Mouse (Mus musculus): ENCODE measurements around the gene Adarb2.

The Adarb2 gene

DNA sequence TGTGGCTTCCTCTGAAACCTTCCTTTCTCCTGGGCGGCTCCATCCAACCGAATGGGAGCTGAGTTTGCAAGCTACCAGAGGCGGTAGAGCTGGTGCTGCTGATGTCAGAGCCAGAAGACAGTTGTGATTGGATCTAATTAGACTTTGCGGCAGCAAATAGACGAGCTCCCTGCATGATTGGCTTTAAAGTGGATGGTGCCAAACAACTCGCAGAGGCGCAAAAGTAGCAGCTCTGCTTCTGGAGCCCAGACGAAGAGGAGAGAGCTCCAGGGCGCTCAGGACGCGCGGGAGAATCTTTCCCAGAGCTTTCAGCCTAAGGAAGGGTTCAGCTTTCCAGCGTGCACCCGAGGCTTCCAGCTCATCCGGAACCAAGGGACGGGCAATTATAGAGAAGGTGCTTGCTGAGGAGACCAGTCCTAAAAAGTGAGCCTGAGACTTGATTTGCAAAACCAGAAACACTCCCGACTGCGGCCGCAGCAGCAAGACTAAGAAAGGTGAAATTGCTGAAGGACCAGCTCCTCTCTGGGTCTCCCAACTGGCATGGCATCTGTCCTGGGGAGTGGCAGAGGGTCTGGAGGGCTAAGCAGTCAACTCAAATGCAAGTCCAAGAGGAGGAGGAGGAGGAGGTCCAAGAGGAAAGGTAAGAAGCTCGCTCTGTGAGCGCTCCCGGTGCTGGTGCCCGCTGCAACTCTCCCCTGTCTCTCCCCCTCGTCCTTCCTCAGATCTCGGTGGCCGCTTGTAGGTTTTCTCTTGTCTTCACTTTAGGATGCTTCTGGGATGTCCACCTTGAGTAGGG, at the start of gene Adarb2:
Adarb2 (plus strand) TSS at position 186 of the 796 bp plus-strand sequence.
- CTCF ChIA-PET: no interaction called here

DNA sequence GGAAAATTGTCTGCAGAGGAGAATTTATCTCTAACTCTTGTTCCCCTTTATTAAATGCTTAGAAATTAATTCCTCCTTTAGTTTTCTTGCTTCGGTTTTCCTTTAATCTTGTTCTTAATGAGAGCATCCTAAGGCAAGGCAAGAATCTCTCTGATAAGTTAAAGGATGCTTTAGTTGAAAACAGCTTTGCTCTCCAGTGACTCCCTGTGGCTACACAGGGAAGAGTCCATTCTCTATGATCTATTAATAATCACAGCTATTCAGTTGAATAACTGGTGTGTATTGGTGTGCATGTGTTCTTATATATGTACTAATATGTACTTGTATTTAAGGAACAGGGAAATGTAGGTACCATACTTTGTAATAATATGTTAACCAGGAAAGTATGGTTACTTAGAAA, 28.9 kb upstream of the Adarb2 start:
- CTCF ChIA-PET: interaction anchor here (0.5 kb wide), 1 partner anchor 1591 kb away, joined by 6 read pairs; no protein-coding TSS in a partner anchor

DNA sequence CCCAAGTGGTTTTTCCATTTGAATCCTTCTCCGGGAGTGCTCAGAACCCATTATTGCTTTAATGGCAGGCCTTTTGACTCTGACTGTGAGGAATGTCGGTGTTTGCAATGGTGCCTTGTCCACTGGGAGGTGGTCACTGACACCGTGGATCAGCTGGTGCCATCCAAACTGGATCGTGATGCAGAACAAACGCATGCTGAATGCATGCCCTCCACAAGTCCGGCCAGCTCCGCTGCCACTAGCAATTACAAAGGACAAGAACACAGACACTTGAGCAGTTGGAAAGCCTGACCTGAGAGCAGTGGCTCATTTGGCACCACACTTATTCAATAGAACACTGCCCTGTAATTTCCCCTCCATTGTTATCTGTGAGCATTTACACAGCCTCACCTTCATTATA, 10.7 kb upstream of the Adarb2 start:
- CTCF ChIA-PET: no interaction called here

DNA sequence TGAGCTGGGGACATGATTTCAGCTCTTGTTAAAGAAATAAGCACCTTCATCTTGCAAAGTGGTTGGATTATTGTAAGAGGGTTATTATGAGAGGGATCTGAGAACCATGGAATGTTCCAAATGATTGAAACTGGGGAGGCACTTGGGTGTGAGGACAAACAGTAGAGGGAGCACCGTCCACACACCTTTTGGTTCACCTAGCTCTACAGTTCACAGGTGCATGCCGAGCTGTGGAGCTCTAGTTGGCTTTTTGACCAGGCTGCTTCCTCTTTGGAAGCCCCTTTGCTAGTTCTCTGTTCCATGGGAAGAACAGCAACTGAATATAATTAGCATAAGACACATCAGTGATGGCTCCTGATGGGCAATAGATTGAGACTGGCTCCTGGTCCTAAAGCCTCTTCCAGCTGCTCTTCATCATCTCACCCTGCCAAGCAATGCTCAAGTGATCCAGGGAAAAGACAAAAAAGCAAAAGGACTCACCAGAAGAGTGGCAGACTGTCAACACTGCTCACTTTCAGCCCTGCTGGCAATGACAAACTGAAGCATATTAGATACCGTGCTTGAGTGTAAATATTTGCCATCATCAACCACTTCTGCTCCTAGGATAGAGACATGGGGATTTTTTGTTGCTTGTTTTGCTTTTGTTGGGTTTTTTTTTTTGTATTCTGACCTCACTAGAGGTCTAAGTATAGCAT, 3.3 kb upstream of the Adarb2 start:
- CTCF ChIA-PET: interaction anchor here (0.5 kb wide), 1 partner anchor 85 kb away, joined by 10 read pairs; no protein-coding TSS in a partner anchor

DNA sequence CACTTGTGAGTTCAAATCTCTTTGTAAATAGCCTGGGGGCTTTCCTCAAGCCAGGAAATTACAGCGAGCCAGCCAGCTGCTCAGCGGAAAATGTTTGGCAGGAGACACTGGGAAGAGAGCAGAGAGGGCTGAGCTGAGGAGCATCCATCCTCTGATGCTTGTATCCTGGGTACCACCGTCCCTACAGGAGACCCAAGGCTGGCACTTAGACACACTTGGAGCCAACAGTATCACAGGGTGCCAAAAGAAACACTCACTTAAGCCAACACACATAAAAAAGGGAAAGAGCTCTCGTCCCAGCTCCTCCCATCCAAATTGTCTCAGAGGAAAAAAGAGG, 779 bp downstream of the Adarb2 start:
- CTCF ChIA-PET: no interaction called here

DNA sequence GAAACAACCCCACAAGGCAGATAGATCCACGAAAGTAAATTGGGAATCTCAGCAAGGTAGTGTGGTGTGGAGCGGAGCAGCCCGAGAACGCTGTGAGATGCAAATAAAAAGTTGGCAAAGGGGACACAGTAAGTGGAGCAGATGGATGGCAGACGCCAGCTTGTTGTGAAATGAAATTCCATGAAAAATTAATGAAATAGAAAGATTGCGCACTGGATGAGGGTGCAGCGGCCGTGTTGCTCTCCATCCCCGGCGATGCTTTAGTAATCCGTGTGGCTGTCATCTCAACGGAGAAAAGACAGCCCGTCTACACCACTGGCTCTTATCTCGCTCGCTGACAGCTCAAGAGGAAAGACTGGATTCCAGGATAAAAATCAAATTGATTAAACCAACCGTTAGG, 4.7 kb downstream of the Adarb2 start:
- CTCF ChIA-PET: no interaction called here

DNA sequence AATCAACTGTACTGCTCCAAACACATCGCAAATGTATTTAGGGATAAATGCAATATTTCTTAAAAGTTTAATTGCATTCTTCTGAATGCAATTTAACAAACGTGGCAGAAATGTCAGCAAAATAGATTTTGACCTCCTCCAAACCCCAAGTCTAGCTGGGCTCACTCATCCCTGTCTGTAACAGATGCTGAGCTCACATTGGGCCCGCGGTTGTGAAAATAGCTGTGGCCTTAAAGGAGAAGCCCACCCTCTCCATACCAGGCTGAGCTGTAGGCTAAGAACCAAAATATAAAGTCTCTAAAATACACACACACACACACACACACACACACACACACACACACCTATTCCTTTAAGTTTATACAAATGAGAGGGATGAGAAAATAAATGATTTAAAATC, 8.1 kb downstream of the Adarb2 start:
- CTCF ChIA-PET: no interaction called here

DNA sequence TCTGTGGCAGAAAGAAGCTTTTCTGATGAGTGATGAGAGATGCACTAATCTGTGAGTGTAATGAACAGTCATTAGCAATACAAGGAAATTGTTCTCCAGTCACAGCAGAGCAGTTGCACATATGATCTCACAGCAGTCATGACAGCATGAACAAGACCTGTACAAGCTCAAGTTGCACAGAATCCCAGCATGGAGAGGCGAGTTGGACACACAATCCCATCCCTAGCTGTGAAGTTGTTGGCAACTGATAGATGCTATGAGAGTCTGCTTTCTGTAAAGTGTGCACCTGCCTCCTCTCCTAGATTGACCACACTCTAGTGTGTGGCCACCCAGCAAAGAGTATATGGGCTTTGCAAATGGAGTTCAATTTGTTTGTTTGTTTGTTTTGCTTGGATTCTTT, 36.2 kb downstream of the Adarb2 start:
- CTCF ChIA-PET: no interaction called here

DNA sequence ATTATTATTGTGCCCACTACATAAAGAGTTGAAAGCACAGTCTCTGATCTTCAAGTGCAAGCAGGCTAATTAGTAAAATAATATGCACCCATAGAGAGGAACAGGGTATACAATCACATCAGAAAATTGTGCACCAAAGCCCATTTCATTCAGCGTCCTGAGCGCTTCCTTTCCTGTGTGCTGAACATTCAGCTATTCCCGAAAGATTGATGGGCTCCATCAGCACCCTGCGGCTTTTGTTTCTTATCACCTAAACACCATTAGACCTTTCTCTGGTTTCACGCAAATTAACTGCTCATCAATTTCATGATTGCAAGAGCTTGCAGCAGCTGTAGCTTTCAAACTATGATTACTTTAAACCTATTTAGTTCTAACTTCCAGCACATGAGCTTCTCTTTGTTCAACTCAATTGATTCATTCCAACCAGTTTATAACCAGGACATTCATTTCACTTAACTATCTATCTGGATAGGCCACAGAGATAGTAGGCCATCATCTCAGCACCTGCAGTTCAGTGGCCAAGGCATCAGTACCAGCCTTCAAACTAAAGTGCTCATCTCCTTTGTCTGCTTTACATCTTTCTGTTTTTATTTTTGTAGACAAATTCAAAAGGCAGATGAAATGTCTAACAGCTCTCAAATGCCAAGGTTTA, 45.5 kb downstream of the Adarb2 start:
- CTCF ChIA-PET: no interaction called here

DNA sequence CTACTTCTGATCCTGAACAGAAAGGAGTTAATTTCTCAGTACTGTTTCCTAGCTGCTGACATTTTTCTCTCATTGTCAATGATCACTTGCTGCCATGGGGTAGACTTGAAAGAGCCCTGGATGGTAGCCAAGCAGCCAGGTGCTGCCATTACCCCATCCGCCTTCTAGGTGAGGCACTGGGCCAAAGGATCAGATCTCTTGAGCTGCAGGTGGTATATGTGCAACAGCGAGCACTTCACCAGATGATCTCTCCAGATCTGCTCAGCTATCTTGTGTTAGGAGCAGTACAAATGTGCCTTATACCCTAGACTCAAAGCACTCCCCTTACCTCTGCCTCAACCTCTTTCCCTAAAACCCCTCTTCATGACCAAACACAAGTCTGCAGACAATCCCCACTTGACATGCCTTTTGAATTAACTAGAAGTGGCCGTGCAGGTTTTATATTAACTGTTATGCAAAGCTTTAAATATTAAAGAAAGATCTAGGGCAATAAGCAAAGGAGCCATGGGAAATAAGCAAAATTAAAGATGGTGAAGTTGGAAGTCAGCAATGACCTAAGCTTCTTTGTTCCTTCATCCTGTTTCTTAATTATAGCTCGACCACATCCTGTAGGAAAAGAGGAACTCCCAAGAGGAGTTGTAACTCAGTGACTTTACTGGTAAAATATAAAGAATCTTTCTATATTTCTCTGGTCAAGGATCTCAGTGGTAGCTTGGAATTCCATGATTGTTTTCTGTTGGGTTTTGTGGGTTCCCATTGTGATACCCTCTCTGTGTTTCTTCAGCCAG, 69.7 kb downstream of the Adarb2 start:
- CTCF ChIA-PET: no interaction called here

DNA sequence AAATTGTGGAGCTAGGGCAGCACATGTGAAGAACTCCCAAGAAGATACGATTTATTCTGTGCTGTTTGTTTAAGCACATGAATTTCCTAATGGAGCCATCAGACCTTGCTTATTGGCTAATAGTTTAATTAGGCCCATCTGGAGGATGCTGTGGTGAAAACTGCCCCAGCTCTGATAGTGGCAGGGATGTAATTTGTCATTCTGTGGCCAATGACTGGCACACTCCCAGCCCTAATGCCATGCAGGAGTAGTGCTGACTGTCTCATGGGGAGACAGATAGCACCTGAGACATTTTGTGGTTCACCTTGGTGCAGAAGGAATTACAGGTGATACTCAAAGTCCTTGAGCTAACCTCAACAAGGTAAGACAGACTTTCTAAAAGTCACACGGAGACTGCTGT, 80.5 kb downstream of the Adarb2 start:
- CTCF ChIA-PET: no interaction called here

DNA sequence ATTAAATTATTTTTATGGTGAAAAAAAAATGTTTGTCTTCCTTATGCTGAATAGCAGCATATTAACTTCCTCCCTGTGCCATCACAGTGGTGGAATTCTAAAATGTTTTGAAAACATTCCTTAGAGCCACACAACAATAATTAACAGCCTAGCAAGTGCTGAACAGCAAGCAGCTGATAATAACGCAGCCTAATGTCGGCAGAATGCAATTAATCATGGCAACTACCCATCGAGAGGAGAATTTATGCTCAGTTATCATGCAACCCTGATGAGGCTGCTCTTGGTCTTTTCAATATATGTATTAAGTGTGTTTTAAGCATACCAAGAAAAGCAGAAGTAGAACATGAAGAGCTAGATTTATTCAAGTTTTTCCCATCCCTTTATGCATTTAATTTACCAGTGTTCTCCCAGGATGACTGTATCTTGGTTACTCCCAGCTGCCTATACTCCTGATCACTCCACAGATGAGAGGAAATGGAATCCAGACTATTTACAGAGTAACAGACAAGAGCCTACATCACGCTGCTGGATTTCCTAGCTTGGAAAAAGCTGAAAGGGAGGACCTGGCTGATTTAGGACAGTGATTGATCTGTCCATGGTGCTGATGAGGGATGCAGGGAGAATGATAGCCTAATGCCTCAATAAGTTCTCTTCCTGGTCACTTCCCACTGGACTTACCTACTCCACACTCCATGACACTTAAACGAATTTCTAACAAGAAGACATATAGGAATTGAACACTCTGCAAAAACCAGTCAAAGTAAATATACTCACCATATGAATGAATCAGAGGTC, 113.9 kb downstream of the Adarb2 start:
- CTCF ChIA-PET: no interaction called here

DNA sequence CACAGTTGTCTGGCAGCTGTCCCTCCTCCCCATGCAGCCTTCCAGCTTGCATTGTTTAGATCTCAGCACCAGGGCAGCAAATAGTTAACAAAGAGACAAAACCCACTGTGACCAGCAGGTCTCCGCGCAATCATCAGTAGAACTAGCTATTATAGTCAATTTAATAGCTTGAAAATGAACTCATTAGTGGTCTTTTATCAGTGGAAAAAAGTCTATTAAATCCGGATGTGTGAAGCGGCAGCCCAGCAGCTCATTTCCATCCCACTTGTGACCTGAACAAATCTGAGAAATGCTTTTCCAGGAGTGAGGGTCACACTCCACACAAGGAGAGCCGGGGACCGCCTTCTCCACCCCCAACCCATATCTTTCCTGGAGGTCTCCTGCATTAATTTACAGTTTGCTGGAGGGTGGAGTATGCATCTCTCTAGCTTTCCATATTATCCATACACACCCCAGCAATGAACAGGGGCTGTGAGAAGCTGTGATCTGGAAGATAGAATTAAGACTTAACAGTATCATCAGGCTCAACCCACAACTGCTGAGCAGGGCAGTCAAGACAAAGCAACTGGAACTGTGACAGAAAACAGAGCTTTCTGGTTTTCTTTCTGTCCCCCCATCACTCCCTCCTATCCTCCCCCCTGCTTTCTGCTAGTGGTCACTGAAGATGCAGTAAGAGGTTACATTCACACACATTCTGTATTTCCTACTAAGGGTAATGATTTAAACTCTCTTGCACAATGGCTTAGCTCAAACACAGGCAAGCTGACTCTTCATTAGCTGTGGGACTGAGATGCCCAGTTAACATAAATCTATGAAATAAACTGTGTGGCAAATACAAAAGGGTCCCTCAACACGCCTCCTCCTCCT, 131.2 kb downstream of the Adarb2 start:
- CTCF ChIA-PET: no interaction called here

DNA sequence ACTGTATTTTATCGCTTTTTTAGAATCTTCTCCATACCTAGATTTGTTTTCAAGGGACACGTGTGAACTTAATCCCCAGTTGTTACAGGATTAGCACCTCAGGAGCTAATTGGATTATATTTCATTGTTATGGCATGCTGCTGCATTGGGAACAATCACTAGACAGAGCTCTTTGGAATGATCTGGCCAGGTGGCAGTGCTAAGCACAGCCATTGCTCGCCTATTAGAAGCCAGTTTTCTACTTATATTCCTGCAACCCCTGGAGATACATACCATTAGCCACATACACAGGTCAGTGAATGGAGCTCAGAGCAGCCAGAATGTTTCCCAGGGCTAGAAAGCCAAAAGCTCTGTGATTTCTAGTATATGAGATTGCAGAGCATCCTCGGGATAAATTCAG, 131.9 kb downstream of the Adarb2 start:
- CTCF ChIA-PET: no interaction called here

DNA sequence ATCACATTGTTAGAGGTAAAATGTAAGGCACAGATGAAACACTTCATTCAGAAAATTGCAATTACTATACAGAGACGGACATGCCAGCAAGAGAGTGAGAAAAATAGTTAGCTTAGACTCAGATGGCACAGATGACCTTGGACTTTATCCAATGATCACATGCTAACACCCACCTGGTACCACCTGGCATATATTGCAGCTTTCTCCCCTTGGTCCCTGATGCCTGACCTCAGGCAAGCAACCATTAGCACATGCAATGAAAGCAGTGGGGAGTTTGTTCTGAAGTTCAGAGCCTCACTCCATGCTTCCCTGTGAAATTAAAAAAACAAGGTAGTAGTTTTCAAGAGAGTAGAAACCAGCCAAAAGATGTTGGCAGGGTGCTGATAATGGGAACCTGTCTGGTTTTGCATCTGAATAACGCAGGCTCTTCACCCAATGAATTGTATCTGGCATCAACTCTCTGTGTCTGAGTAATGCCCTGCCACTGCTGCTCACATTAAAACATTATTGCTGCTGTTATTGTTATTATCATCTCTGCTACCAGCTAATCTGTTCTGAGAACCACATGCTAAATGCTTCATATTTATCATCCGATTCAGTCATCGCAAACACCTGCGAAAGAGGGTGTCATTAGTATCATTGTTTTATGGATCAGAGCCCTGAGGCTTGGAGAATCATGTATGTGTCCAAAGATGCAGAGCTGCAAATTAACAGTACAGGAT, 138.6 kb downstream of the Adarb2 start:
- CTCF ChIA-PET: no interaction called here

DNA sequence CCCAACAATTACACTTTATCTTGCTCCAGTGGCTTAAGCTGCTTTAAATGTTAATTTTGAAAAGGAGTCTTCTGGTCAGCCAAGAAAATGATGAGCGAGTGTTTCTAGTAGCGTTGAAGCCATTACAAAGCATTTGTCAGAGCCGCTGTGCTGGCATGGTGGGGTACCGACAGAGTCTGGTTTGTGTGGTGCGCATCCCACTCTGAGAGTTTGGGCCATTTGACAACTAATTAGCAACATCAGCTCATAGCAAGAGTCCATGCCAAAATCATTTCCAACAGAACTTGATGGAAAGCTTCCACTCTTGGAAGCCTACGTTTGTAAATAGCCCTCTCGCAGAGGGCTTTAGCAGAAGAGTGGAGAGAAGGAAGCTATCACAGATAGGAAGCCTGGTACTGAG, 144.5 kb downstream of the Adarb2 start:
- CTCF ChIA-PET: no interaction called here

DNA sequence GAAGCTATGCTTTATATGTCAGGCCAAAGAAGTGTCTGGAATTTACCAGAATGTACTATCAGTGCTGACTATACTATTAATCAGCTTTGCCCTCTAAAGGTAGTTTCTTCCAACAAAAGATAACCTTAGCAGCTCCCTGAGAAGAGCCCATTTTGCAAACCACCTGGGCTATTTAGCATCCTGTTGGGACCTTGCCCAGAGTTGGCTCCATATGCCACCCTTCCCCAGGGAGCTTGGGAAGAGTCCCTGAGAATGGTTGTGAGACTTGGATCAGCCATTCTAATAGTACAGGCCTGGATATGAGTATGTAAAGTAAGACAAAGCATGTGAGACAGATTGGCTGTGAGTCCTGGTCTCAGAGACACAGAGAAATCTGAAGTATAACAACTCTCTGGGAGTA, 149.7 kb downstream of the Adarb2 start:
- CTCF ChIA-PET: no interaction called here

DNA sequence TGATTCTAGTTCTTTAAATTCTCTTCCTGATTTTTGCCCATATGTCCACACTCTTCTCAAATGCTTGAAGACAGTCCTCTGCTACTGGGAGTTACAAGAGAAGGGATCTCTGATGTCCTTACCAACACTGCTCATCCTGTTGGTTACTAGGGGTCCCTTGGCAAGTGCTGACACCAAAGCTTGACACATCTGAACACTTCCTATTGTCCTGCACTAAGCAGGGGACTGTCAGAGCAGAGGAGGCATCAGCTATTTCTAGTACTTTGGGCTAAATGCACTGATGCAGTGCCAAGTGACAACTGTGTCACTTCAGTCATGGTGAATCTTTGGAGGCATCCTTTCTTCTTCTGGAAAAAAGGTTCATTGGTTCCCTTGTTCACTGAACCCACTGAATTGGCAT, 150.3 kb downstream of the Adarb2 start:
- CTCF ChIA-PET: no interaction called here

DNA sequence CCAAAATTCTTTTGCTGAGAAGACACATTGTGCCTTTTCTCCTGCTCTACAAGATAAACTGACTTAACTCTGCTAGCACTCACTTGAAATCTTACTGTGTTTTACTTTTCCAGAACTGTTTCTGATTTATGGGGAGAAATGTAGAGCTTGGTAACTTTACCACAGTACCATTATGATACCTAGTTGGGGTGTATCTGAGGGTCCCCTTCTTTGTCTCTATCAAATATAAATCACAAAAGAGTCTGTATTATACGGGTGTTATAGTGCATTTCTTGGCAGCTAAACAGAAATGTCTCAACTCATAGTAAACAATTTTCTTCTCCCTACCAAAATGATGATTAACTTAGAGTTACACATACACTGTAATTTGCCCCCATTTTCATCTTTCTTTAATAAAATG, 162.9 kb downstream of the Adarb2 start:
- CTCF ChIA-PET: no interaction called here

DNA sequence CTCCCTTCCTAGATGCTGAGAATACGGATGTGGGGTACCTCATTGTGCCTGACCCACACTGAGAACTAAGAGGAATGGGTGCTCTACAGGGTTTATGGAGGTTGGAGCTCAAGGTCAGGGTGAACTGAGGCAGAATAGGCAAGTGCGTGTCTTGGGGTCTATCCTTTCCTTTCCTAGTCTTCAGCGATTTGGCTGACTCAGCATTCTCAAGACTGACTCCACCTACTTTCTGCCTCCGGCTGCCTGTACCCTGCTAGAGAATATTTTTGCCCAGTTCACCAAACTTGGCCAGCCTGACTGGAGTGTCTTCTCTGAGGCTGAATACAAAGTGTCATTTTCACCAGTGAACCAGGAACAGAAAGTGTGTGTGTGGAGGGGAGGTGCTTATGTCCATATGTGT, 163.4 kb downstream of the Adarb2 start:
- CTCF ChIA-PET: no interaction called here

Measured in spleen, embryonic (tissue).